Mouse (Mus musculus): ENCODE results near the gene Ywhae.
"Not testable (repeated sequence)": the region's sequence is repeated elsewhere in the genome, so short reads cannot be mapped to it uniquely, and the experiment has no call there.

DNA sequence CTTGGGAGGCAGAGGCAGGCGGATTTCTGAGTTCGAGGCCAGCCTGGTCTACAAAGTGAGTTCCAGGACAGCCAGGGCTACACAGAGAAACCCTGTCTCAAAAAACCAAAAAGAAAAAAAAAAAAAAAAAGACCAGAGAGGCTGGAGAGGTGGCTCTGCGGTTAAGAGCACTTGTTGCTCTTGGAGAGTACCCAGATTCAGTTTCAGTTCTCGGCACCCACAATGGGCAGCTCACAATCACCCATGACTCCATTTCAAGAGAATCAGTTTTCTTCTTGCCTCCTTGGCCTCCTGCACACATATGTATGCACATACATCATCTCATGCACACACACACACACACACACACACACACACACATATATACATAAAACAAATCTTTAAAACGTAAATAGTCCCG lies 5.0 kb upstream of the Ywhae start:
- not testable (repeated sequence) for TF ChIP-seq CTCF, EP300 (IDR thresholded peaks at IDR 0.05)
